Mouse (Mus musculus) heart, adult 2 months (tissue): ENCODE data around the gene Trim67.

Experiments used
- CTCF ChIP-seq: fragments of 200-600 bp; IDR thresholded peaks from 2 replicates; pipeline ENCODE4 v1.8.1; 2022; ENCODE audit warnings: antibody characterized with exemption, mild to moderate bottlenecking, moderate library complexity
- EP300 ChIP-seq: fragments of 200-500 bp; IDR thresholded peaks from 2 replicates; pipeline ENCODE4 v1.6.1; 2011; ENCODE audit warnings: low read depth, low read length, control low read depth; ENCODE audit not compliant: insufficient read depth

DNA sequence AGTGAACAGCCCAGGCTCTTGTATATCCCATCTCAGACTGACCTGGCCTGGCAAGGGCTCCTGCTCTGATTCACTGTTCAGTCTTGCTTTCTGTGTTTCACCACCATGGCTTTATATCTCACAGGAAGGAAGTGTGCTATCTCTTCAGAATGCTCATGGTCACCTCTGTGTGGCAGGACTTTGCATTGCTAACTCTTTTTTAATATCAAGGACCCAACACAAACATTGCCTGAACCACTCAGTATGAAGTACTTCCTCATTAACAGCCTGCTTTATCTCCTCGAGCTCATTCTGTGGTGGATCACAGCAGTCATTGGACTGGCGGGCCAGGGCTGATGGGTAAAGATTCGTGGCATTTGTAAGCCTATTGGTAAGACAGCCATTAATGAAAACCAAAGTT, 73.8 kb downstream of the Trim67 start:
- TF ChIP-seq CTCF (no peak), EP300 (no peak)
